Mouse (Mus musculus): ENCODE data around the gene Lrriq4.
"Not testable (repeated sequence)": the region's sequence is repeated elsewhere in the genome, so short reads cannot be mapped to it uniquely, and the experiment has no call there.

The Lrriq4 gene

GRCm38 (mm10) chr3:30687216-30687615 lies 42.9 kb downstream of the Lrriq4 start:
- no peak for DNase-seq

- DNase-seq, result no peak
Observed at GRCm38 (mm10) chr3:30690976-30691375, 46.7 kb downstream of the Lrriq4 start.

- DNase-seq, result no peak
Observed at GRCm38 (mm10) chr3:30695661-30696060, 51.4 kb downstream of the Lrriq4 start.

GRCm38 (mm10) chr3:30696346-30696745 lies 52.0 kb downstream of the Lrriq4 start:
- peak; percentile 8 for DNase-seq

GRCm38 (mm10) chr3:30697891-30698290 lies 53.6 kb downstream of the Lrriq4 start:
- DNase-seq, result no peak

GRCm38 (mm10) chr3:30699711-30700505 lies 55.6 kb downstream of the Lrriq4 start, which contains the start of gene Lrrc31:
Gene Lrrc31, minus strand, starts transcription at chr3:30699843.
- DNase-seq, result not testable (repeated sequence)

- DNase-seq, result no peak
Observed at GRCm38 (mm10) chr3:30705977-30706376, 61.7 kb downstream of the Lrriq4 start.

GRCm38 (mm10) chr3:30706614-30707276 lies 62.4 kb downstream of the Lrriq4 start:
- DNase-seq, result no peak

- no peak for DNase-seq
Observed at GRCm38 (mm10) chr3:30710191-30710590, 65.9 kb downstream of the Lrriq4 start.

GRCm38 (mm10) chr3:30713334-30713733 lies 69.0 kb downstream of the Lrriq4 start:
- no peak for DNase-seq

GRCm38 (mm10) chr3:30718649-30719048 lies 74.3 kb downstream of the Lrriq4 start:
- no peak for DNase-seq

Measured in cerebellum, adult 9-11 months (tissue).